8 mouse cellular contexts compared by ENCODE assay signal in genomic region chr10:81496264-81496901, GRCm38 (mm10). TPM values are rescaled to one million over a fixed set of nuclear protein-coding genes. Genes with fewer than 3 reads are reported as not detected.
DNase-seq lines count a peak whose midpoint lies in the region; ATAC-seq and TF ChIP-seq lines count a peak whose summit lies in the region.

Ncln (minus strand) TSS chr10:81496392.

- no peaks in the 10 kb centered on the region for H3K27me3 ChIP-seq in megakaryocyte, embryonic 14.5 days (replicated peaks)

- H3K9me3 ChIP-seq in megakaryocyte, embryonic 14.5 days = no peaks in the 10 kb centered on the region

- peak; percentile 47; the same call in 1 of the 2 replicates for TF ChIP-seq POLR2A in cortical plate, adult 2 months (IDR thresholded peaks at IDR 0.05; ENCODE audit: extremely low read depth, insufficient read depth, low read length)

- peak; percentile 97 for DNase-seq in gastrocnemius, adult 8-10 months (ENCODE audit: low spot score in 2 of 2)
- DNase-seq in hindlimb bud, embryonic 11.5 days (ENCODE audit: extremely low spot score, low read depth, low spot score) = peak; percentile 94
- peak; percentile 91 to 98 for DNase-seq in left cerebral cortex, adult 8-10 months (ENCODE audit: low spot score in 2 of 2)
- peak; percentile 99 to 100 for DNase-seq in right cerebral cortex, postnatal 10 days (ENCODE audit: low spot score in 2 of 2)
- DNase-seq in urinary bladder, postnatal 25 days (ENCODE audit: low spot score) = peak; percentile 95

- peak within 1 kb of the TSS; percentile 87 for H3K4me3 ChIP-seq in cortical plate, adult 2 months (ENCODE audit: insufficient read depth, low read length)
- H3K4me3 ChIP-seq in megakaryocyte, embryonic 14.5 days (replicated peaks) = peak within 1 kb of the TSS; percentile 100

- peak within 1 kb of the TSS; percentile 61; the same call in 1 of the 2 replicates for H3K27ac ChIP-seq in cortical plate, adult 2 months (ENCODE audit: insufficient read depth, low read length)

- TF ChIP-seq CTCF in cortical plate, adult 2 months (IDR thresholded peaks at IDR 0.05; ENCODE audit: extremely low read depth, insufficient read depth, low read length) = no peak

- peaks cover 36% of the 10 kb centered on the region for H3K36me3 ChIP-seq in megakaryocyte, embryonic 14.5 days (replicated peaks; ENCODE audit: low read length)

- peak; percentile 89 for ATAC-seq in activated CD4-positive, CD25-positive, alpha-beta regulatory T cell, adult 4 months

- peaks cover 4% of the 10 kb centered on the region for H3K4me1 ChIP-seq in cortical plate, adult 2 months (ENCODE audit: control insufficient read depth, insufficient read depth, low read length)
- H3K4me1 ChIP-seq in megakaryocyte, embryonic 14.5 days = peaks cover 74% of the 10 kb centered on the region

RNA-seq across cellular contexts. Expression of gene Ncln, which starts in this region (rescaled TPM):
- polyA plus RNA-seq in activated CD4-positive, CD25-positive, alpha-beta regulatory T cell, adult 4 months (2017; shearing (Covaris generic)) = 10 to 100 TPM; 33.4 to 41.8 TPM
- 124 and 129 TPM in 2 replicates for polyA plus RNA-seq in cortical plate, adult 2 months (2012; rRNA removed)
- total RNA-seq in gastrocnemius, adult 8-10 months (2022) = 10 to 100 TPM; 41.6 to 49.3 (median 43.1) TPM
- 10 to 100 TPM; 70.9 to 91.6 (median 73.7) TPM for total RNA-seq in left cerebral cortex, adult 8-10 months (2022)
- 145 and 508 TPM in 2 replicates for polyA plus RNA-seq in megakaryocyte, embryonic 14.5 days (2012; ENCODE audit: insufficient read depth, low replicate concordance)

Comparison
In these comparisons a context has a peak if more than half of its experiments do, and no peak if none do; other contexts are left out.
1. Peak in every context shown above with its lines: DNase-seq, ATAC-seq, H3K4me3 ChIP-seq and H3K27ac ChIP-seq.